Mouse (Mus musculus) T-helper 17 cell (primary cell): ENCODE results near the gene Trib3.
"Not testable (repeated sequence)": the region's sequence is repeated elsewhere in the genome, so short reads cannot be mapped to it uniquely, and the experiment has no call there.

Experiments used
- in situ Hi-C, 2 experiments: fragments of 300-600 bp; cut with MboI, MseI; formaldehyde crosslinking; loops; 1 replicate in 1 of 2; 2 replicates in 1 of 2; pipeline ENCODE4 v1.15.1; 2025; ENCODE audit warnings: high pct_unique_total_duplicates in 2 of 2

Gene Trib3

GRCm38 (mm10) chr2:152343329-152344213 lies at the start of gene Trib3:
Gene Trib3, minus strand, starts transcription at chr2:152344032.
- in situ Hi-C loops = no loop called here

- in situ Hi-C loops = loop anchor here in 1 of 2 experiments (5.0 kb wide), 1 partner anchor 54 kb away; no protein-coding TSS in a partner anchor
Observed at GRCm38 (mm10) chr2:152393225-152394017, 49.6 kb upstream of the Trib3 start.

GRCm38 (mm10) chr2:152392786-152393185 lies 49.0 kb upstream of the Trib3 start:
- in situ Hi-C loops = loop anchor here in 1 of 2 experiments (5.0 kb wide), 1 partner anchor 55 kb away; no protein-coding TSS in a partner anchor

- in situ Hi-C loops = loop anchor here in 1 of 2 experiments (5.0 kb wide), 1 partner anchor 98 kb away; no protein-coding TSS in a partner anchor
Observed at GRCm38 (mm10) chr2:152384191-152384590, 40.4 kb upstream of the Trib3 start.

GRCm38 (mm10) chr2:152376345-152376741 lies 32.5 kb upstream of the Trib3 start, which contains the start of gene Nrsn2:
Gene Nrsn2, minus strand, starts transcription at chr2:152376638.
- in situ Hi-C loops = loop anchor here in 1 of 2 experiments (10.0 kb wide), 1 partner anchor 352 kb away; no protein-coding TSS in a partner anchor

DNA sequence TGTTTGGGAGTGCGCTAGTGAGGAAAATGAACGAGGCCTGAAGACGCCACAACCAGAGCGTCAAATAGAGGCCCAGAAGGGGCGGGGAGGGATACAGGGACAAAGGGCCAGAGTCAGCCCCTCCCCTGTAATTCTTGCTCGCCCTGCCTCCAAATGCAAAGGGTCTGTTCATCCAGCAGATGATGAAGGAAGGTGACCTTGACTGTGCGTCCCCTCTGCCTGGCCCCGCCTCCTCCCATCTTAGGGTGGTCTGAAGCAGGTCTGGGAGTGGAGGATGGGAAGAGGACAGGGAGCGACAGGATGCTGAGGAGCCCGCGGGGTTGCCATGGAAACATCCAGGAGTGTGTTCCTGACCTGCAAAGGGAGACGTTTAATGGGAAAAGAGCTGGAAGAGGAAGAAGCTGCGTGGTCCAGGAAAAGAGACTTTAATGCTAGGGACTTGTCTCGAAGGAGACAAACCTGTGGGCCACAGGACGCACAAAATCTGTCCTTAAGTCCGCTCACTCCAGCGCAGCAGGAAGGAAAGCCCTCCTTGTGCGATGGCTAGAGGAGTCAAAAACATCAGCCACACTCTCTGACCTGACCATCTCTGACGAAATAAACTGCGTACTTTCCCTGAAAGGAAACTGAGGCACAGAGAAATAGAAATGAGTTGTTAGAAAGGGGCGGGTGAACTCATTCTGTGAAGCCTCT lies 32.0 kb upstream of the Trib3 start:
- in situ Hi-C loops = loop anchor here in 1 of 2 experiments (10.0 kb wide), 1 partner anchor 351 kb away; no protein-coding TSS in a partner anchor

- in situ Hi-C loops = loop anchor here in 1 of 2 experiments (10.0 kb wide), 1 partner anchor 349 kb away; no protein-coding TSS in a partner anchor
Observed at GRCm38 (mm10) chr2:152373547-152373946, 29.7 kb upstream of the Trib3 start.

GRCm38 (mm10) chr2:152372661-152373060 lies 28.8 kb upstream of the Trib3 start:
- in situ Hi-C loops = loop anchor here in 1 of 2 experiments (10.0 kb wide), 1 partner anchor 348 kb away; no protein-coding TSS in a partner anchor

GRCm38 (mm10) chr2:152372104-152372503 lies 28.3 kb upstream of the Trib3 start:
- in situ Hi-C loops = loop anchor here in 1 of 2 experiments (10.0 kb wide), 1 partner anchor 347 kb away; no protein-coding TSS in a partner anchor

DNA sequence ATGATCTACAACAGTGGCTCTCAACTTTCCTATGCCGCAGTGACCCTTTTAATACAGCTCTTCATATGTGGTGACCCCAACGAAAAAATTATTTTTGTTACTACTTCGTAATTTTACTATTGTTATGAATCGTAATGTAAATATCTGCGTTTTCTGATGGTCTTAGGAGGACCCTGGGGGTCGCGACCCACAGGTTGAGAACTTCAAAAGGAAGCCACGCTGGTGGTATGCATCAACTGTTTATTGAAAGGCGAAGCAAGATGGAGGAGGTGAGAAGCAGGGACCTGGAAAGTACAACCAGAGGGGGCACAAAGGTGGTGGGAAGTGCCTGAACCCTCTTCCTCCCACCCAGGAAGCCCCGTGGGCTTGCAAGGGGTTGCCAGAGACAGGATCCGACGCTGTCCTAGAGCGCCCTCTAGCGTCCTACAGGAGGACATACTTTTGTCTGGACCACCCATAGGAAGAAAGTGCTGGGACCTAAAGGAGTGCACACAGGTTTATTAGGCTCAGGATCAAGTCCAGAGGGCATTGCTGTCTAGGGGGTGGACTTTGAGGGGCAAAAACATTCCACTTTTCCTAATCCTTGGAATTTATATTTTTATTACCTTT lies 24.8 kb upstream of the Trib3 start:
- in situ Hi-C loops = loop anchor here (10.0 kb wide), 4 partner anchors 254 to 494 kb away; partner anchors contain the start of gene Srxn1 (in 1 of the 2)

DNA sequence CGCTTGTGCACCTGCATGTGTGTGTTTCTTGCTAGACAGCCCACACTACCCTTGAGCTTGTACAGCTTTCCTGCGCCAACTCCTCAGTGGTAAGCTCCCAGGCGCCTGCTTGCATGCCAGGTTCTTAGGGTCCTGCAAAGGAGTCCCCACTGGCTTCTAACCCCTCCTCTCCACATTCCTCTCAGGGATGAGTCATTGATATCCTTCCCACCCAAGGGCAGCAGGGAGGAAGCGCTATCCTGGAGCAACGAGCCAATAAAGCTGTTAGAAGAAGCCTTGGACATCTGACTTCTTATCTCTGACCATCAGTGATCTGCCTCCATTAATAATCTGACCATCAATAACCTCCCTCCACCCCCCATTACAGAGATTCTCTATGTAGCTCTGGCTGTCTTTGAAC lies 24.1 kb upstream of the Trib3 start:
- in situ Hi-C loops = loop anchor here (10.0 kb wide), 4 partner anchors 253 to 493 kb away; partner anchors contain the start of gene Srxn1 (in 1 of the 2)

DNA sequence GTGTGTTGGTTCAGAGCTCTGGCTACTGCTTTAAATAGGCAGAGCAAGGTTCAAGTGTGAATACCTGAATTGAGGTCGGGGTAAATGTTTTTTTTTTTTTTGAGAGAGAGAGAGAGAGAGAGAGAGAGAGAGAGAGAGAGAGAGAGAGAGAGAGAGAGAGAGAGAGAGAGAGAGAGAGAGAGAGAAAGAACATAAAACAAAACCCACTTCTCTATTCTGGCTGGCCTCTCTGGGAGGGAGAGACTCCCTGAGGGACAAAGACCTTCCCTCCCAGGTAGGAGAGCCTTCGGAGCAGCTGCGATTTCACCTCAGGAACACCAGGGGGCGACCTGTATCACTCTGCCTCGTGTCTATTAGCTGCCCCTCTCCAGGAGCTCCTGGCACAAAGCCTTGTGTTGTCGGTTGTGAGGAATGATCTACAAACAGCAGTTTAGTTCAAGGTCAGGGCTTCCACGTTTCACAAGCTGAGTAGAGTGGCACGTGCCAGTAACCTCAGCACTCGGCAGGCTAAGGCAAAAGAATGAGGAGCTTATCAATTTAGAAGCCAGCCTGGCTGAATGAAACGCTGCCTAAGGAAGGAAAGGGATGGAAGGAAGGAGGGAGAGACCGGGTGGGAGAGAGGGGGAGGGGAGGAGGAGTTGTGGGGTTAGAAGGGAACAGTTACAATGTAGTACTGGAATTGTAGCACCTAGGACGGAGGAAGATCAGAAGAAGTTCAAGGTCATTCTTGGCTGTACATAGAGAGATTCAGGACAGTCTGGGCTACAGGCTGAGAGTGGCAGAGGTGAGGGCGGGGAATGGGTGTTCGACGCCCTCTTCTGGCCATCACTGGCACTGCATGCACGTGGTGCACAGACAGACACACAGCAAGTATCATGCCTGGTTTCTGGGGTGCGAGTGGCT lies 19.7 kb upstream of the Trib3 start:
- in situ Hi-C loops = loop anchor here (10.0 kb wide), 4 partner anchors 249 to 489 kb away; partner anchors contain the start of gene Srxn1 (in 1 of the 2)

DNA sequence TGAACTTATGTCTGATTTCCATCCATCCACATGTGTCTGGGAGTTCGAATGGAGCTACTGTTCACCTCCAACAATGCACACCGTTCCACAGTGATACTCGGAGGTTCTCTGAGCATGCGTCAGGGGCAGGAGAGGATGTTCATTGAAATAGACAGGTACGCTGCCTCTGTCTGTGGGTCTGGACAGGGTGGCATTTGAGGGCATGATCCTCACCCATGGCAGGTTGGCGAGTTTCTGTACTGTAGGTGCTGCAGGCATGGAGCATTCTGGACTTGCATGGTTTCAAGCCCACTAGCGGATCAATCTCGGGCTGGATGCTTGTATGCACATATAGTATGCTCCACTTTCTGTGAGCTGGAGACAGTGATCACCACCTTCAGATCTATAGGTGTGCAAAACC lies 17.4 kb upstream of the Trib3 start:
- in situ Hi-C loops = loop anchor here (10.0 kb wide), 4 partner anchors 246 to 486 kb away; partner anchors contain the start of gene Srxn1 (in 1 of the 2)

GRCm38 (mm10) chr2:152360271-152360775 lies 16.5 kb upstream of the Trib3 start:
- in situ Hi-C loops = loop anchor here (10.0 kb wide), 4 partner anchors 246 to 486 kb away; partner anchors contain the start of gene Srxn1 (in 1 of the 2)

GRCm38 (mm10) chr2:152359616-152360015 lies 15.8 kb upstream of the Trib3 start:
- in situ Hi-C loops = loop anchor here (10.0 kb wide), 4 partner anchors 245 to 485 kb away; partner anchors contain the start of gene Srxn1 (in 1 of the 2)

GRCm38 (mm10) chr2:152358977-152359376 lies 15.1 kb upstream of the Trib3 start:
- in situ Hi-C loops = not testable (repeated sequence)

- in situ Hi-C loops = no loop called here
Observed at GRCm38 (mm10) chr2:152357254-152357653, 13.4 kb upstream of the Trib3 start.

DNA sequence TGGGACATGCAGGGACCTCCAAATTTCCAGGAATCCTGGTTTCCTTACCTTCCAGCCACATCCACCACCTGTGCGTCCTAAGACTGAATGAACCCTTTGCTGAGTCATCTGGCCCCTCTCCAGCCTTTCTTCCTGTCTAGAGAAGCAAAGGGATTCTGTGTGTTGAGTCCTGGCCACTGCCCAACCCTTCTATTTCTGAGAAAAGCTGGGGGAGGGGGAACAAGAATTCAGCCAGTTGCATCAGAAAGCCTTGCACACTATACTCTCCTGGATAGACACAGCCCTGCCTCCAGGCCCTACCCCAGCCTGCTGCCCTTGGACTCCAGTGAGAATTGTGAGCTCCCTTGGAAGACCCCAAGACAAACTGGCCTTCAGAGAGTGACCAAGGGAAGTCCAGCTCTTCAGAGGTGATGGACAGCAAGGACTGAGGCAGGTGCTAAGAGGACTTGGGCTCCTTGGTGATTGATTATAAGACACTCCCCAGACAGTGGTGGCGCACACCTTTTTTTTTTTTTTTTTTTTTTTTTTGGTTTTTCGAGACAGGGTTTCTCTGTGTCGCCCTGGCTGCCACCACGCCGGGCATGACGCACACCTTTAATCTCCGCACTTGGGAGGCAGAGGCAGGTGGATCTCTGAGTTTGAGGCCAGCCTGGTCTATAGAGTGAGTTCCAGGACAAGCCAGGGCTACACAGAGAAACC lies 6.2 kb upstream of the Trib3 start:
- in situ Hi-C loops = no loop called here
